Mouse (Mus musculus) adrenal gland, adult 2 months (tissue): ENCODE measurements around the gene Agxt2. TPM values are rescaled to one million over a fixed set of nuclear protein-coding genes. Genes with fewer than 3 reads are reported as not detected.

Source experiments
- DNase-seq: peaks from one replicate; pipeline ENCODE4 v3.0.0; 2021
- polyA plus RNA-seq: library from polyadenylated mRNA; depleted of rRNA; stranded (reverse); fragments of >200 nt; gene quantifications from 2 replicates; pipeline ENCODE4 v1.2.3, GENCODE M21; 2012; rRNA removed
- total RNA-seq, 2 experiments: library from RNA; stranded (reverse); gene quantifications; 2 replicates each; pipeline ENCODE4 v1.2.3; 2021

The Agxt2 gene
- total and polyA plus RNA-seq, 3 experiments: 0.73 to 4.5 (median 1.3) TPM

- no peak for DNase-seq
Observed at GRCm38 (mm10) chr15:10426545-10427266, 68.4 kb downstream of the Agxt2 start.

- no peak for DNase-seq
Observed at GRCm38 (mm10) chr15:10436893-10437292, 78.6 kb downstream of the Agxt2 start.

GRCm38 (mm10) chr15:10439963-10440362 is 81.6 kb downstream of the Agxt2 start:
- DNase-seq: peak; percentile 45

GRCm38 (mm10) chr15:10441493-10441892 is 83.2 kb downstream of the Agxt2 start:
- DNase-seq: peak; percentile 11

GRCm38 (mm10) chr15:10442275-10442674 is 83.9 kb downstream of the Agxt2 start:
- DNase-seq: no peak

- peak; percentile 60 for DNase-seq
Observed at GRCm38 (mm10) chr15:10447102-10447501, 88.8 kb downstream of the Agxt2 start.

Other genes with a start within 250 kb of the Agxt2 start
- gene Prlr, start 181.3 kb upstream of the Agxt2 start, total RNA-seq: 100 to 1,000 TPM in 1 of 2 experiments, 10 to 100 TPM in 1; 72.2 to 316 TPM
- gene Prlr, start 181.3 kb upstream of the Agxt2 start, polyA plus RNA-seq: 9.4 and 21.1 TPM in 2 replicates
- 1 to 10 TPM in 1 of 2 experiments, not detected in 1; 1.3 TPM for gene Gm21973, start 33.2 kb upstream of the Agxt2 start, total RNA-seq
- not detected in 2 replicates for gene Gm21973, start 33.2 kb upstream of the Agxt2 start, polyA plus RNA-seq
- 10 to 100 TPM; 32.8 to 36.4 TPM for gene Dnajc21, start 112.0 kb downstream of the Agxt2 start, total RNA-seq
- 0.88 and 1.5 TPM in 2 replicates for gene Dnajc21, start 112.0 kb downstream of the Agxt2 start, polyA plus RNA-seq
- 10 to 100 TPM; 42.6 to 53.2 TPM for gene Brix1, start 127.4 kb downstream of the Agxt2 start, total RNA-seq
- 0.28 and 0.46 TPM in 2 replicates for gene Brix1, start 127.4 kb downstream of the Agxt2 start, polyA plus RNA-seq
- gene Rad1, start 127.5 kb downstream of the Agxt2 start, total RNA-seq: 10 to 100 TPM; 12.5 to 15.1 TPM
- 4.1 and 5.2 TPM in 2 replicates for gene Rad1, start 127.5 kb downstream of the Agxt2 start, polyA plus RNA-seq
- gene Ttc23l, start 200.1 kb downstream of the Agxt2 start, total RNA-seq: not detected
- gene Ttc23l, start 200.1 kb downstream of the Agxt2 start, polyA plus RNA-seq: not detected in 2 replicates